Mouse (Mus musculus) MEL (cell line): ENCODE data around the gene Fhl3. TPM values are rescaled to one million over a fixed set of nuclear protein-coding genes. Genes with fewer than 3 reads are reported as not detected.

Experiments
- DNase-seq: peaks from one replicate; pipeline ENCODE4 v3.0.0; 2011; ENCODE audit warnings: low read depth, low spot score
- H3K27ac ChIP-seq: 2 replicates; pipeline ENCODE4 v1.5.1; 2012; ENCODE audit warnings: low read depth, mild to moderate bottlenecking, control low read depth, low read length, moderate library complexity; ENCODE audit not compliant: control insufficient read depth
- H3K27me3 ChIP-seq, 2 experiments: fragments of 150-350 bp in 1 of 2; sonication (generic) in 1 of 2; 2 replicates each; pipeline ENCODE4 v1.6.1; 2012; ENCODE audit warnings: low read length in 2 of 2, mild to moderate bottlenecking in 2 of 2, improper control_type of control experiment in 1 of 2, moderate library complexity in 1 of 2; ENCODE audit not compliant: insufficient read depth in 2 of 2, control insufficient read depth in 1 of 2
- H3K36me3 ChIP-seq, 2 experiments: 2 replicates each; pipeline ENCODE4 v1.6.1; 2012 to 2014; ENCODE audit warnings: low read length in 2 of 2, improper control_type of control experiment in 1 of 2, inconsistent platforms in 1 of 2, mild to moderate bottlenecking in 1 of 2; ENCODE audit not compliant: insufficient read depth in 2 of 2, control insufficient read depth in 1 of 2
- H3K4me1 ChIP-seq, 2 experiments: fragments of 150-350 bp in 1 of 2; sonication (generic) in 1 of 2; 2 replicates each; pipeline ENCODE4 v1.6.1; 2012; ENCODE audit warnings: low read length in 2 of 2, improper control_type of control experiment in 1 of 2, mild to moderate bottlenecking in 1 of 2; ENCODE audit not compliant: insufficient read depth in 2 of 2, control insufficient read depth in 1 of 2
- H3K4me3 ChIP-seq, 2 experiments: fragments of 150-350 bp in 1 of 2; sonication (generic) in 1 of 2; 2 replicates each; pipeline ENCODE4 v1.5.1; 2012; ENCODE audit warnings: low read depth in 2 of 2, low read length in 2 of 2, mild to moderate bottlenecking in 2 of 2, moderate library complexity in 2 of 2, control low read depth in 1 of 2, improper control_type of control experiment in 1 of 2; ENCODE audit not compliant: control insufficient read depth in 1 of 2, insufficient read depth in 1 of 2
- H3K79me2 ChIP-seq: 2 replicates; pipeline ENCODE4 v1.6.1; 2012; ENCODE audit warnings: mild to moderate bottlenecking, low read length, moderate library complexity; ENCODE audit not compliant: control insufficient read depth, poor library complexity, insufficient read depth
- H3K9ac ChIP-seq: 2 replicates; pipeline ENCODE4 v1.6.1; 2012; ENCODE audit warnings: low read depth, mild to moderate bottlenecking, control low read depth, low read length, moderate library complexity; ENCODE audit not compliant: control insufficient read depth, poor library complexity, severe bottlenecking
- H3K9me3 ChIP-seq: fragments of 150-350 bp; sonication (generic); replicated peaks from 2 replicates; pipeline ENCODE4 v1.6.1; 2012; ENCODE audit warnings: mild to moderate bottlenecking, low read length, improper control_type of control experiment, moderate library complexity; ENCODE audit not compliant: insufficient read depth
- EP300 ChIP-seq, 2 experiments: IDR thresholded peaks; 2 replicates each; pipeline ENCODE4 v1.6.1; 2011; ENCODE audit warnings: improper control_type of control experiment in 2 of 2, low read length in 2 of 2, low read depth in 1 of 2, mild to moderate bottlenecking in 1 of 2
- GABPA ChIP-seq: IDR thresholded peaks from 2 replicates; pipeline ENCODE4 v1.6.1; 2012; ENCODE audit warnings: low read depth, mild to moderate bottlenecking, inconsistent platforms, low read length, improper control_type of control experiment, moderate library complexity
- HCFC1 ChIP-seq: IDR thresholded peaks from 2 replicates; pipeline ENCODE4 v1.6.1; 2012; ENCODE audit warnings: low read depth, mild to moderate bottlenecking, inconsistent platforms, low read length, improper control_type of control experiment, moderate library complexity
- JUND ChIP-seq: IDR thresholded peaks from 2 replicates; pipeline ENCODE4 v1.6.1; 2011; ENCODE audit warnings: low read depth, mild to moderate bottlenecking, improper control_type of control experiment, low read length
- MAFK ChIP-seq: IDR thresholded peaks from 2 replicates; pipeline ENCODE4 v1.6.1; 2011; ENCODE audit warnings: low read depth, mild to moderate bottlenecking, low read length, improper control_type of control experiment, borderline replicate concordance
- MEF2A ChIP-seq: IDR thresholded peaks from 2 replicates; pipeline ENCODE4 v1.6.1; 2014; ENCODE audit warnings: low read depth, mild to moderate bottlenecking, inconsistent platforms, low read length, improper control_type of control experiment; ENCODE audit not compliant: poor library complexity, insufficient replicate concordance, severe bottlenecking; ENCODE audit errors: extremely low read depth
- MYB ChIP-seq: IDR thresholded peaks from 2 replicates; pipeline ENCODE4 v1.6.1; 2011; ENCODE audit warnings: mild to moderate bottlenecking, low read depth, low read length, improper control_type of control experiment
- MYC ChIP-seq: IDR thresholded peaks from 2 replicates; pipeline ENCODE4 v1.6.1; 2011; ENCODE audit warnings: low read depth, mild to moderate bottlenecking, low read length, improper control_type of control experiment, moderate library complexity
- RAD21 ChIP-seq: IDR thresholded peaks from 2 replicates; pipeline ENCODE4 v1.6.1; 2011; ENCODE audit warnings: mild to moderate bottlenecking, low read depth, low read length, improper control_type of control experiment
- RCOR1 ChIP-seq: IDR thresholded peaks from 2 replicates; pipeline ENCODE4 v1.6.1; 2012; ENCODE audit warnings: low read depth, mild to moderate bottlenecking, inconsistent platforms, low read length, improper control_type of control experiment
- SIN3A ChIP-seq: IDR thresholded peaks from 2 replicates; pipeline ENCODE4 v1.6.1; 2012; ENCODE audit warnings: low read length, improper control_type of control experiment, inconsistent platforms
- UBTF ChIP-seq: IDR thresholded peaks from 2 replicates; pipeline ENCODE4 v1.6.1; 2012; ENCODE audit warnings: low read depth, mild to moderate bottlenecking, inconsistent platforms, low read length, improper control_type of control experiment, moderate library complexity, borderline replicate concordance; ENCODE audit not compliant: insufficient read depth
- USF2 ChIP-seq, 2 experiments: IDR thresholded peaks; 2 replicates each; pipeline ENCODE4 v1.6.1; 2011 to 2012; ENCODE audit warnings: improper control_type of control experiment in 2 of 2, low read length in 2 of 2, borderline replicate concordance in 1 of 2, inconsistent platforms in 1 of 2, low read depth in 1 of 2, mild to moderate bottlenecking in 1 of 2; ENCODE audit not compliant: insufficient read depth in 1 of 2
- ZKSCAN1 ChIP-seq: IDR thresholded peaks from 2 replicates; pipeline ENCODE4 v1.6.1; 2012; ENCODE audit warnings: low read depth, mild to moderate bottlenecking, inconsistent platforms, low read length, improper control_type of control experiment, moderate library complexity
- ZMIZ1 ChIP-seq: IDR thresholded peaks from 2 replicates; pipeline ENCODE4 v1.6.1; 2012; ENCODE audit warnings: low read depth, mild to moderate bottlenecking, inconsistent platforms, low read length, improper control_type of control experiment, moderate library complexity
- ZNF384 ChIP-seq: IDR thresholded peaks from 2 replicates; pipeline ENCODE4 v1.6.1; 2012; ENCODE audit warnings: low read depth, mild to moderate bottlenecking, inconsistent platforms, low read length, improper control_type of control experiment
- polyA plus RNA-seq, 2 experiments: library from polyadenylated mRNA; stranded (reverse) in 1 of 2; unstranded in 1 of 2; fragments of >175 nt in 1 of 2; fragments of >200 nt in 1 of 2; gene quantifications; 2 replicates each; pipeline versions ENCODE4 v1.2.1 to v1.2.4; 2012; ENCODE audit warnings: low replicate concordance in 2 of 2, low read depth in 1 of 2; ENCODE audit not compliant: insufficient read length in 2 of 2, insufficient read depth in 1 of 2, missing spikeins in 1 of 2
- total RNA-seq: library from RNA; depleted of rRNA; stranded (reverse); fragments of 300-350 nt; gene quantifications from 2 replicates; pipeline ENCODE4 v1.2.3, GENCODE M21; 2012

Fhl3 gene
- total and polyA plus RNA-seq, 3 experiments = 5.6 to 13.8 TPM; not detected in 1

- no peaks in the 10 kb centered on the region for H3K9me3 ChIP-seq
- DNase-seq = no peak
- H3K4me1 ChIP-seq = no peaks in the 10 kb centered on the region
- H3K36me3 ChIP-seq = no peaks in the 10 kb centered on the region
- H3K79me2 ChIP-seq = no peaks in the 10 kb centered on the region
- no peak overlapping the region for H3K27ac ChIP-seq
- TF ChIP-seq GABPA (no peak), ZMIZ1 (no peak), RCOR1 (no peak), SIN3A (no peak), UBTF (no peak), ZKSCAN1 (no peak), JUND (no peak), RAD21 (no peak), MYB (no peak), HCFC1 (no peak)
- no peaks in the 10 kb centered on the region for H3K27me3 ChIP-seq
- H3K4me3 ChIP-seq = no peak overlapping the region
- H3K9ac ChIP-seq = no peak overlapping the region
Measured at GRCm38 (mm10) chr4:124671583-124671982, 28.9 kb upstream of the Fhl3 start.

GRCm38 (mm10) chr4:124672347-124673320 lies 27.9 kb upstream of the Fhl3 start:
- TF ChIP-seq MAFK (no peak), MYC (no peak), ZNF384 (no peak), MEF2A (no peak), HCFC1 (no peak), EP300 (IDR thresholded peaks at IDR 0.05; ENCODE audit: low read depth in 1 of 2, low read length in 2 of 2) (no peak), USF2 (IDR thresholded peaks at IDR 0.05; ENCODE audit: borderline replicate concordance in 1 of 2, insufficient read depth in 1 of 2, low read depth in 1 of 2, low read length in 2 of 2) (no peak), UBTF (no peak)
- Histone ChIP-seq H3K9ac (no peak overlapping the region), H3K9me3 (no peaks in the 10 kb centered on the region), H3K36me3 (no peaks in the 10 kb centered on the region), H3K79me2 (no peaks in the 10 kb centered on the region), H3K27ac (no peak overlapping the region), H3K4me1 (no peaks in the 10 kb centered on the region), H3K27me3 (no peaks in the 10 kb centered on the region), H3K4me3 (no peak overlapping the region)
- no peak for DNase-seq
